Mouse (Mus musculus) CH12.LX (cell line): ENCODE results near the gene Dock10. TPM values are rescaled to one million over a fixed set of nuclear protein-coding genes. Genes with fewer than 3 reads are reported as not detected.

Source experiments
- DNase-seq: peaks from one replicate; pipeline ENCODE4 v3.0.0-alpha.2; 2013; ENCODE audit errors: extremely low read depth
- H3K27ac ChIP-seq: 2 replicates; pipeline ENCODE4 v1.5.1; 2012; ENCODE audit warnings: low read depth, mild to moderate bottlenecking, control low read depth, moderate library complexity; ENCODE audit not compliant: insufficient read depth
- H3K27me3 ChIP-seq: replicated peaks from 2 replicates; pipeline ENCODE3; 2012; ENCODE audit warnings: inconsistent platforms
- H3K36me3 ChIP-seq, 2 experiments: replicated peaks in 1 of 2; 2 replicates each; pipeline versions ENCODE3 to v1.6.1; 2012; ENCODE audit warnings: inconsistent platforms in 1 of 2, low read length in 1 of 2, mild to moderate bottlenecking in 1 of 2, mixed read lengths in 1 of 2, moderate library complexity in 1 of 2; ENCODE audit not compliant: control insufficient read depth in 1 of 2, insufficient read depth in 1 of 2
- H3K4me1 ChIP-seq, 2 experiments: 2 replicates each; pipeline ENCODE4 v1.6.1; 2012; ENCODE audit warnings: inconsistent platforms in 1 of 2, moderate library complexity in 1 of 2; ENCODE audit not compliant: insufficient read depth in 2 of 2, control insufficient read depth in 1 of 2
- H3K4me2 ChIP-seq: 2 replicates; pipeline ENCODE4 v1.6.1; 2012; ENCODE audit warnings: low read depth, mild to moderate bottlenecking, control low read depth; ENCODE audit not compliant: poor library complexity, insufficient read depth, severe bottlenecking
- H3K4me3 ChIP-seq, 3 experiments: fragments of 150-350 bp in 1 of 3; sonication (generic) in 1 of 3; replicated peaks in 1 of 3; 2 replicates each; pipeline versions ENCODE3 to v1.5.1; 2011 to 2012; ENCODE audit warnings: low read depth in 2 of 3, low read length in 2 of 3, mild to moderate bottlenecking in 2 of 3, moderate library complexity in 2 of 3, control low read depth in 1 of 3, improper control_type of control experiment in 1 of 3, inconsistent platforms in 1 of 3, mixed read lengths in 1 of 3; ENCODE audit not compliant: poor library complexity in 1 of 3
- H3K79me2 ChIP-seq: replicated peaks from 2 replicates; pipeline ENCODE4 v1.6.1; 2012; ENCODE audit warnings: mild to moderate bottlenecking, moderate library complexity; ENCODE audit not compliant: control insufficient read depth, poor library complexity, insufficient read depth, severe bottlenecking; ENCODE audit errors: extremely low read depth
- H3K9ac ChIP-seq: 2 replicates; pipeline ENCODE4 v1.6.1; 2012; ENCODE audit warnings: low read depth, mild to moderate bottlenecking, control low read depth, moderate library complexity; ENCODE audit not compliant: insufficient read depth
- H3K9me3 ChIP-seq: replicated peaks from 2 replicates; pipeline ENCODE3; 2012; ENCODE audit warnings: low read length, inconsistent platforms, mixed read lengths
- BHLHE40 ChIP-seq: IDR thresholded peaks from 2 replicates; pipeline ENCODE4 v1.6.1; 2011; ENCODE audit warnings: mild to moderate bottlenecking, low read depth, low read length, improper control_type of control experiment
- CHD1 ChIP-seq: IDR thresholded peaks from 2 replicates; pipeline ENCODE4 v1.6.1; 2012; ENCODE audit warnings: low read depth, low read length, improper control_type of control experiment, inconsistent platforms
- CHD2 ChIP-seq: IDR thresholded peaks from 2 replicates; pipeline ENCODE4 v1.6.1; 2011; ENCODE audit warnings: low read length, improper control_type of control experiment
- CTCF ChIP-seq, 2 experiments: IDR thresholded peaks in 1 of 2; conservative IDR thresholded peaks in 1 of 2; 2 replicates each; pipeline ENCODE4 v1.5.1; 2011 to 2012; ENCODE audit warnings: low read depth in 2 of 2, low read length in 2 of 2, improper control_type of control experiment in 1 of 2, inconsistent platforms in 1 of 2, mild to moderate bottlenecking in 1 of 2, moderate library complexity in 1 of 2
- GABPA ChIP-seq: IDR thresholded peaks from 2 replicates; pipeline ENCODE4 v1.6.1; 2012; ENCODE audit warnings: low read depth, low read length, improper control_type of control experiment, inconsistent platforms; ENCODE audit not compliant: insufficient replicate concordance
- JUN ChIP-seq: IDR thresholded peaks from 2 replicates; pipeline ENCODE4 v1.6.1; 2011; ENCODE audit warnings: low read depth, mild to moderate bottlenecking, low read length, improper control_type of control experiment, moderate library complexity; ENCODE audit not compliant: insufficient read depth
- MAX ChIP-seq: IDR thresholded peaks from 2 replicates; pipeline ENCODE4 v1.6.1; 2011; ENCODE audit warnings: low read length, improper control_type of control experiment
- MXI1 ChIP-seq: IDR thresholded peaks from 2 replicates; pipeline ENCODE4 v1.6.1; 2011; ENCODE audit warnings: mild to moderate bottlenecking, low read depth, low read length, improper control_type of control experiment
- MYC ChIP-seq: IDR thresholded peaks from 2 replicates; pipeline ENCODE4 v1.6.1; 2011; ENCODE audit warnings: low read depth, mild to moderate bottlenecking, improper control_type of control experiment, low read length
- POLR2A ChIP-seq: IDR thresholded peaks from 2 replicates; pipeline ENCODE4 v1.6.1; 2011; ENCODE audit warnings: low read depth, mild to moderate bottlenecking, improper control_type of control experiment, low read length
- POLR2AphosphoS2 ChIP-seq: IDR thresholded peaks from 2 replicates; pipeline ENCODE4 v1.6.1; 2011; ENCODE audit warnings: low read depth, low read length, improper control_type of control experiment
- RCOR1 ChIP-seq: conservative IDR thresholded peaks from 2 replicates; pipeline ENCODE4 v1.6.1; 2012; ENCODE audit warnings: low read depth, mild to moderate bottlenecking, inconsistent platforms, low read length, improper control_type of control experiment
- SIN3A ChIP-seq: IDR thresholded peaks from 2 replicates; pipeline ENCODE4 v1.6.1; 2012; ENCODE audit warnings: low read length, improper control_type of control experiment, inconsistent platforms
- SMC3 ChIP-seq: IDR thresholded peaks from 2 replicates; pipeline ENCODE4 v1.6.1; 2011; ENCODE audit warnings: low read depth, low read length, improper control_type of control experiment
- TBP ChIP-seq: conservative IDR thresholded peaks from 2 replicates; pipeline ENCODE4 v1.6.1; 2011; ENCODE audit warnings: low read depth, low read length, improper control_type of control experiment
- TCF12 ChIP-seq: IDR thresholded peaks from 2 replicates; pipeline ENCODE4 v1.6.1; 2014; ENCODE audit warnings: low read depth, mild to moderate bottlenecking, inconsistent platforms, low read length, improper control_type of control experiment
- USF2 ChIP-seq: conservative IDR thresholded peaks from 2 replicates; pipeline ENCODE4 v1.6.1; 2011; ENCODE audit warnings: low read depth, low read length, improper control_type of control experiment
- ZC3H11A ChIP-seq: IDR thresholded peaks from 2 replicates; pipeline ENCODE4 v1.6.1; 2012; ENCODE audit warnings: low read depth, mild to moderate bottlenecking, inconsistent platforms, low read length, improper control_type of control experiment
- ZKSCAN1 ChIP-seq: IDR thresholded peaks from 2 replicates; pipeline ENCODE4 v1.6.1; 2012; ENCODE audit warnings: low read depth, inconsistent platforms, low read length, improper control_type of control experiment, borderline replicate concordance
- ZNF384 ChIP-seq: IDR thresholded peaks from 2 replicates; pipeline ENCODE4 v1.6.1; 2012; ENCODE audit warnings: low read depth, low read length, improper control_type of control experiment, inconsistent platforms
- dilution Hi-C: fragments of 300-500 bp; cut with MboI; formaldehyde crosslinking; loops from 2 replicates; pipeline ENCODE4 v1.14.3; 2020; ENCODE audit warnings: low sequenced_read_pairs; ENCODE audit not compliant: extremely low pct_unique_long_range_greater_than_20kb, extremely low pct_ligation_motif_present
- in situ Hi-C: fragments of 300-500 bp; cut with MboI; formaldehyde crosslinking; loops from 3 replicates; pipeline ENCODE4 v1.14.3; 2019; ENCODE audit warnings: low sequenced_read_pairs, low pct_ligation_motif_present, low pct_unique_long_range_greater_than_20kb, mixed read lengths
- polyA plus RNA-seq: library from polyadenylated mRNA; unstranded; fragments of >175 nt; gene quantifications from 2 replicates; pipeline ENCODE4 v1.2.1, GENCODE M21; 2012; ENCODE audit warnings: low read depth; ENCODE audit not compliant: insufficient read length
- total RNA-seq, 2 experiments: library from RNA; depleted of rRNA; stranded (reverse); fragments of 300-350 nt in 1 of 2; fragments of >200 nt in 1 of 2; gene quantifications; 2 replicates each; pipeline ENCODE4 v1.2.3; 2012 to 2014

The Dock10 gene
- total and polyA plus RNA-seq, 3 experiments: 44.7 to 77.2 (median 62.2) TPM

GRCm38 (mm10) chr1:80763042-80763950, 5.0 kb upstream of the Dock10 start:
- peak; percentile 93 for TF ChIP-seq ZNF384
- TF ChIP-seq POLR2A: no peak
- TF ChIP-seq ZC3H11A: no peak
- TF ChIP-seq RCOR1: no peak
- TF ChIP-seq MYC: peak; percentile 68; the same call in 1 of the 2 replicates
- TF ChIP-seq ZKSCAN1: no peak
- TF ChIP-seq TBP: no peak
- TF ChIP-seq SIN3A: no peak
- TF ChIP-seq SMC3: no peak
- peak; percentile 78 for TF ChIP-seq MAX
- TF ChIP-seq JUN: no peak
- TF ChIP-seq CTCF (conservative IDR thresholded peaks at IDR 0.05 in 1 of 2, IDR thresholded peaks at IDR 0.05 in 1 of 2; ENCODE audit: low read depth in 2 of 2, low read length in 2 of 2): no peak

GRCm38 (mm10) chr1:80758798-80759184, 464 bp upstream of the Dock10 start:
- no peaks in the 10 kb centered on the region for H3K9me3 ChIP-seq
- no peaks in the 10 kb centered on the region for H3K27me3 ChIP-seq
- H3K79me2 ChIP-seq: peaks cover 33% of the 10 kb centered on the region
- H3K4me2 ChIP-seq: peak overlapping the region; percentile 64
- H3K27ac ChIP-seq: peak overlapping the region; percentile 67; the same call in 1 of the 2 replicates
- in situ Hi-C loops (no loop called here), dilution Hi-C loops (no loop called here)
- H3K4me1 ChIP-seq: peaks cover 9 to 69% of the 10 kb centered on the region in 2 experiments
- peak overlapping the region; percentile 72 to 91 (median 84) for H3K4me3 ChIP-seq
- TF ChIP-seq TCF12 (no peak), POLR2AphosphoS2 (no peak), MAX (no peak), CHD1 (no peak), MXI1 (0 out of 2 replicates have a peak, but pooled peaks have one; percentile 3), BHLHE40 (0 out of 2 replicates have a peak, but pooled peaks have one; percentile 1), GABPA (no peak), JUN (no peak), USF2 (no peak), CHD2 (no peak)
- DNase-seq: no peak
- H3K9ac ChIP-seq: peak overlapping the region; percentile 79
- peaks cover 0 to 11% of the 10 kb centered on the region in 2 experiments for H3K36me3 ChIP-seq

More at GRCm38 (mm10) chr1:80763042-80763950, 5.0 kb upstream of the Dock10 start:
- no peaks in the 10 kb centered on the region for H3K36me3 ChIP-seq
- no peak overlapping the region for H3K27ac ChIP-seq
- H3K4me2 ChIP-seq: no peak overlapping the region
- in situ Hi-C loops (no loop called here), dilution Hi-C loops (no loop called here)
- H3K79me2 ChIP-seq: no peaks in the 10 kb centered on the region; the same call in 1 of the 2 replicates
- peaks cover 3% of the 10 kb centered on the region for H3K9me3 ChIP-seq
- H3K4me1 ChIP-seq: peaks cover 7 to 62% of the 10 kb centered on the region in 2 experiments; a peak in 3 of 4 replicates
- no peak overlapping the region for H3K9ac ChIP-seq
- no peak overlapping the region for H3K4me3 ChIP-seq
- peak; percentile 53 for DNase-seq
- H3K27me3 ChIP-seq: no peaks in the 10 kb centered on the region
